Mouse (Mus musculus) left cerebral cortex, postnatal 10 days (tissue): ENCODE data around the gene Epha3. TPM values are rescaled to one million over a fixed set of nuclear protein-coding genes. Genes with fewer than 3 reads are reported as not detected.
A peak's percentile ranks its signal among the peaks of the same experiment; 100 is the strongest.

Experiments used
- DNase-seq, 2 experiments: peaks; one replicate each; pipeline ENCODE4 v3.0.0; 2021 to 2022; ENCODE audit warnings: low spot score in 2 of 2, mixed read lengths in 1 of 2; ENCODE audit errors: extremely low spot score in 1 of 2
- intact Hi-C: fragments of 180-260 bp; cut with DNase I; formaldehyde crosslinking; loops from one replicate; pipeline ENCODE4 v1.15.1; 2025
- total RNA-seq, 2 experiments: library from RNA; stranded (reverse); gene quantifications; 2 replicates each; pipeline ENCODE4 v1.2.3; 2021

Gene Epha3
- total RNA-seq, 2 experiments from 2014 or later = 26.2 to 29.0 TPM

- intact Hi-C loops = no loop called here
Measured at GRCm38 (mm10) chr16:63794292-63794691, 69.7 kb downstream of the Epha3 start.

GRCm38 (mm10) chr16:63793805-63794204, 70.2 kb downstream of the Epha3 start:
- intact Hi-C loops = no loop called here
- no peak for DNase-seq

More at GRCm38 (mm10) chr16:63794292-63794691, 69.7 kb downstream of the Epha3 start:
- no peak for DNase-seq

- intact Hi-C loops = no loop called here
- no peak for DNase-seq
Measured at GRCm38 (mm10) chr16:63792084-63792483, 71.9 kb downstream of the Epha3 start.

- intact Hi-C loops = no loop called here
- DNase-seq = no peak
Measured at GRCm38 (mm10) chr16:63783544-63783943, 80.4 kb downstream of the Epha3 start.

- intact Hi-C loops = no loop called here
- no peak for DNase-seq
Measured at GRCm38 (mm10) chr16:63782101-63782500, 81.9 kb downstream of the Epha3 start.

GRCm38 (mm10) chr16:63780151-63780550, 83.8 kb downstream of the Epha3 start:
- no peak for DNase-seq
- intact Hi-C loops = no loop called here

- no peak for DNase-seq
- intact Hi-C loops = no loop called here
Measured at GRCm38 (mm10) chr16:63777811-63778210, 86.2 kb downstream of the Epha3 start.

GRCm38 (mm10) chr16:63772566-63772965, 91.4 kb downstream of the Epha3 start:
- intact Hi-C loops = no loop called here
- no peak for DNase-seq

- intact Hi-C loops = no loop called here
- no peak for DNase-seq
Measured at GRCm38 (mm10) chr16:63767589-63767988, 96.4 kb downstream of the Epha3 start.

GRCm38 (mm10) chr16:63761177-63761576, 102.8 kb downstream of the Epha3 start:
- DNase-seq = no peak
- intact Hi-C loops = no loop called here

GRCm38 (mm10) chr16:63760112-63760511, 103.9 kb downstream of the Epha3 start:
- DNase-seq = no peak
- intact Hi-C loops = no loop called here

GRCm38 (mm10) chr16:63753052-63753451, 110.9 kb downstream of the Epha3 start:
- DNase-seq = peak in 1 of 2 experiments; percentile 13
- intact Hi-C loops = no loop called here

- no peak for DNase-seq
- intact Hi-C loops = no loop called here
Measured at GRCm38 (mm10) chr16:63747817-63748216, 116.2 kb downstream of the Epha3 start.

GRCm38 (mm10) chr16:63745465-63745864, 118.5 kb downstream of the Epha3 start:
- DNase-seq = no peak

GRCm38 (mm10) chr16:63743208-63743854, 120.6 kb downstream of the Epha3 start:
- intact Hi-C loops = no loop called here
- DNase-seq = no peak

More at GRCm38 (mm10) chr16:63745465-63745864, 118.5 kb downstream of the Epha3 start:
- intact Hi-C loops = no loop called here

- intact Hi-C loops = no loop called here
- DNase-seq = no peak
Measured at GRCm38 (mm10) chr16:63719235-63719634, 144.7 kb downstream of the Epha3 start.

- DNase-seq = no peak
- intact Hi-C loops = no loop called here
Measured at GRCm38 (mm10) chr16:63717317-63717716, 146.7 kb downstream of the Epha3 start.

- DNase-seq = no peak
- intact Hi-C loops = no loop called here
Measured at GRCm38 (mm10) chr16:63706912-63707868, 156.8 kb downstream of the Epha3 start.

- no peak for DNase-seq
Measured at GRCm38 (mm10) chr16:63689371-63689770, 174.6 kb downstream of the Epha3 start.

GRCm38 (mm10) chr16:63684211-63684610, 179.8 kb downstream of the Epha3 start:
- intact Hi-C loops = no loop called here
- no peak for DNase-seq

More at GRCm38 (mm10) chr16:63689371-63689770, 174.6 kb downstream of the Epha3 start:
- intact Hi-C loops = no loop called here
